Mouse (Mus musculus): Measurements from ENCODE around the gene Calm5. TPM values are rescaled to one million over a fixed set of nuclear protein-coding genes. Genes with fewer than 3 reads are reported as not detected.
"Not testable (repeated sequence)": the region's sequence is repeated elsewhere in the genome, so short reads cannot be mapped to it uniquely, and the experiment has no call there.

The Calm5 gene
- polyA plus RNA-seq, 1 experiment from 2014 or later: not detected

DNA sequence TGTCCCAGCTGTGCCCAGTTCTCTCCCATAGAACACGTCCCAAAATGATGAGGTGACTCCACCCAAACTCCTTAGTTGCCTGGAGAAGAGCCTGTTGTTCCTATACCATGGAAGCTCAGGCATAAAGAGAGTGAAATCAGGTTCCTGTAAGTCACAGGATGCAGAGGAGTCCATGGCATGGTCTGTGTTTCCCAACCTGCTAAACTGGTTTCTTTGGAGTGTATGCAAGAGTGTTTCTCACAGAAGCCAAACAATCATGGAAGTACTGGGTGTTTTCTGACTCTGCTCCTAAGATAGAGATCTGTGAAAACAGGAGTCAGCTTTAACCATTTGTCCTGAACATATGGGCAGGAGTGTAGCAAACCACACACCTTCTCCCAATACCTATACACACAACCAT lies 22.0 kb upstream of the Calm5 start:
- H3K27me3 ChIP-seq (ENCODE audit: insufficient read depth, low read length): no peaks in the 10 kb centered on the region
- H3K4me1 ChIP-seq (ENCODE audit: insufficient read depth, low read length): no peaks in the 10 kb centered on the region
- H3K36me3 ChIP-seq (ENCODE audit: insufficient read depth, low read length): no peaks in the 10 kb centered on the region
- no peak overlapping the region for H3K4me3 ChIP-seq (ENCODE audit: low read length)
- no peak overlapping the region for H3K27ac ChIP-seq (ENCODE audit: low read length)
- H3K9ac ChIP-seq (replicated peaks; ENCODE audit: low read length): no peak overlapping the region
- no peak for ATAC-seq (ENCODE audit: low FRiP score, low TSS enrichment)
- H3K4me2 ChIP-seq (replicated peaks; ENCODE audit: low read depth, low read length): no peak overlapping the region
- 50% methylated on average over 1 of the region's 1 CpGs for WGBS
- no peaks in the 10 kb centered on the region for H3K9me3 ChIP-seq (ENCODE audit: low read length)

DNA sequence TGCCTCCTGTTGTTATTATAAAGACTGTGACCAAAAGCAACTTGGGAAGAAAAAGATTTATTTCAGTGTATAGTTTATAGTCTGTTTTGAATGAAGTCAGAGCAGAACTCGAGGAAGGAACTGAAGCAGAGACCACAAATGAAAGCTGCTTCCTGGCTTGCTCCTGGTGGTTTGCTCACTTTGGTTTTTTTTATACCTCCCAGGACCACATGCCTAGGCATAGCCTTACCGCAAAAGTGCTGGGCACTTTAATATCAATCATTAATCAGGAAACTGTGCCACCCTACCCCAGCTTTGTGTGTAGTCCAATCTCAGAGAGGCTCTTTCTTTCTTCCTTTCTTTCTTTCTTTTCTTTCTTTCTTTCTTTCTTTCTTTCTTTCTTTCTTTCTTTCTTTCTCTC lies 21.5 kb upstream of the Calm5 start:
- peak; percentile 63; the same call in 1 of the 2 replicates for ATAC-seq (ENCODE audit: low FRiP score, low TSS enrichment)

DNA sequence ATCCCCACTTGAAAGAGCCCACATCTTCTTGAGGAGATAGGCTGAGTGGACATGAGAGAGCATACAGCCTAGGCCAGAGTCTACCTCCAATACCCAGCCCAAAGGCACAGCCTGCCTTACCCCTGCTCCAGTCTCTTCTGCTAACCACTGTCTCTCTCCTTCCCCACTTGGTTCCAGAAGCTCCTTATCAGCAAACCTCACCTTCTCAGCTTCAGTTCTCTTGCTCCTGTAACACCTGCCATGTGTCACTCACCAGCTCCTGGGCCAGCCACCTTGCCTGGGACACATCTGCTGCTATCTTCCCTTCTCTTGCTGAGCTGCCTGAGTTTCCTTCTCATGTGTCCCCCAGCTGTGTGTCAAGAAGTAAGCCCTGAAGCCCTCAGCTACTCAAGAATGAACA lies 20.3 kb upstream of the Calm5 start:
- not testable (repeated sequence) for H3K27ac ChIP-seq (ENCODE audit: low read length); ATAC-seq (ENCODE audit: low FRiP score, low TSS enrichment); H3K9me3 ChIP-seq (ENCODE audit: low read length); H3K4me2 ChIP-seq (replicated peaks; ENCODE audit: low read depth, low read length); H3K9ac ChIP-seq (replicated peaks; ENCODE audit: low read length); H3K36me3 ChIP-seq (ENCODE audit: insufficient read depth, low read length); H3K4me1 ChIP-seq (ENCODE audit: insufficient read depth, low read length); H3K27me3 ChIP-seq (ENCODE audit: insufficient read depth, low read length); H3K4me3 ChIP-seq (ENCODE audit: low read length)

More for the DNA sequence above, 21.5 kb upstream of the Calm5 start:
- Histone ChIP-seq H3K4me2 (replicated peaks; ENCODE audit: low read depth, low read length) (no peak overlapping the region), H3K4me3 (ENCODE audit: low read length) (no peak overlapping the region), H3K27me3 (ENCODE audit: insufficient read depth, low read length) (no peaks in the 10 kb centered on the region), H3K36me3 (ENCODE audit: insufficient read depth, low read length) (no peaks in the 10 kb centered on the region), H3K4me1 (ENCODE audit: insufficient read depth, low read length) (no peaks in the 10 kb centered on the region), H3K9me3 (ENCODE audit: low read length) (no peaks in the 10 kb centered on the region), H3K27ac (ENCODE audit: low read length) (no peak overlapping the region), H3K9ac (replicated peaks; ENCODE audit: low read length) (no peak overlapping the region)
- WGBS: 28% methylated on average over 2 of the region's 2 CpGs

DNA sequence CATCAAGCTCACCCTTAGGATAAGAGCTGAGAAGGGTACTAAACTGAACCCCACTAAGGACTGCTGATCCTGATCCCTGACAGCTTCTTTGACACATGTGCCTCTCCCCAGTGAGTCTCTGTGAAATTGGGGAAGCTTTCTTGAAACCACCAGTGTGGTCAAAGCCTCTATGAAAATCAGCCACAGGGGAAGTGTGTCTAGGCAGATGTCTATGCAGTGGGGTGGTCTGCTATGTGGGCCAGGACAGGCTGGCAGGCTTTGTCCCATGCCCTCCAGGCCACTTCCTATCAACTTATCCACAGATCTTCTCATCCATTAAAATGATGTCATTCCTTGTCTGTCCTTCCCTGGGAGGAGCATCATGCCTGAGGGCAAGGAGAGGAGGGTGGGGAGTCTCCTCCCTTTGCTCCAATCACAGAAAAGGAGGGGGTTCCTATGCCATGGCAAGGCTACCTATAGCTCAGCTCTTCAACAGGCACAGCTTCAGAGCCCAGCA lies 16.6 kb upstream of the Calm5 start, which contains the start of gene Calm4:
Gene Calm4 (plus strand): TSS at position 446 of the 496 bp plus-strand sequence.
- H3K36me3 ChIP-seq (ENCODE audit: insufficient read depth, low read length); H3K9ac ChIP-seq (replicated peaks; ENCODE audit: low read length); ATAC-seq (ENCODE audit: low FRiP score, low TSS enrichment); H3K4me2 ChIP-seq (replicated peaks; ENCODE audit: low read depth, low read length); H3K9me3 ChIP-seq (ENCODE audit: low read length); H3K27ac ChIP-seq (ENCODE audit: low read length); H3K27me3 ChIP-seq (ENCODE audit: insufficient read depth, low read length); H3K4me1 ChIP-seq (ENCODE audit: insufficient read depth, low read length); H3K4me3 ChIP-seq (ENCODE audit: low read length): not testable (repeated sequence)

DNA sequence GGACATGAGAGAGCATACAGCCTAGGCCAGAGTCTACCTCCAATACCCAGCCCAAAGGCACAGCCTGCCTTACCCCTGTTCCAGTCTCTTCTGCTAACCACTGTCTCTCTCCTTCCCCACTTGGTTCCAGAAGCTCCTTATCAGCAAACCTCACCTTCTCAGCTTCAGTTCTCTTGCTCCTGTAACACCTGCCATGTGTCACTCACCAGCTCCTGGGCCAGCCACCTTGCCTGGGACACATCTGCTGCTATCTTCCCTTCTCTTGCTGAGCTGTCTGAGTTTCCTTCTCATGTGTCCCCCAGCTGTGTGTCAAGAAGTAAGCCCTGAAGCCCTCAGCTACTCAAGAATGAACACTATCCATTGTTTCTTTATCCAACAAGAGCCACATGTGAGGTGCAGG lies 13.3 kb upstream of the Calm5 start:
- not testable (repeated sequence) for H3K9me3 ChIP-seq (ENCODE audit: low read length); H3K4me3 ChIP-seq (ENCODE audit: low read length); ATAC-seq (ENCODE audit: low FRiP score, low TSS enrichment); H3K36me3 ChIP-seq (ENCODE audit: insufficient read depth, low read length); H3K27me3 ChIP-seq (ENCODE audit: insufficient read depth, low read length); H3K9ac ChIP-seq (replicated peaks; ENCODE audit: low read length); H3K4me2 ChIP-seq (replicated peaks; ENCODE audit: low read depth, low read length); H3K27ac ChIP-seq (ENCODE audit: low read length); H3K4me1 ChIP-seq (ENCODE audit: insufficient read depth, low read length)

DNA sequence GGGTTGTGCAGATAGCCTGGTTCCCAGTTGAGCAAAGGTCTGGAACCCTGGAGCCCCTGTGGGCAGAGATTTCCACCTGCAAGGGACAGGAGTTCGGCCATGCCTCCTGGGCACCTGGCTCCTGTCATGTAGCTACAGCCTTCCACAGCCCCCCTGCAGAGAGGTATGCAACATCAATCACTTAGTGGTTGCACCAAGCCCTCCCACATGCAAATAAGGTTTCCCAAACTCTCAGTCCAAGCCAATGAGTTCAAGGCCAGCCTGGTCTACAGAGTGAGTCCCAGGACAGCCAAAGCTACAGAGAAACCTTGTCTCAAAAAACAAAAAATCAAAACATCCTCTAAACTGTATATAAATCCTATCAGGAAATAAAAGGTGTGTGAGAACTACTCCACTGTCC lies 3.6 kb upstream of the Calm5 start:
- no peak overlapping the region for H3K4me3 ChIP-seq (ENCODE audit: low read length)
- H3K9me3 ChIP-seq (ENCODE audit: low read length): no peaks in the 10 kb centered on the region
- WGBS: 71% methylated on average over 1 of the region's 1 CpGs
- H3K9ac ChIP-seq (replicated peaks; ENCODE audit: low read length): no peak overlapping the region
- no peak overlapping the region for H3K27ac ChIP-seq (ENCODE audit: low read length)
- no peaks in the 10 kb centered on the region for H3K4me1 ChIP-seq (ENCODE audit: insufficient read depth, low read length)
- no peaks in the 10 kb centered on the region for H3K27me3 ChIP-seq (ENCODE audit: insufficient read depth, low read length)
- ATAC-seq (ENCODE audit: low FRiP score, low TSS enrichment): no peak
- H3K36me3 ChIP-seq (ENCODE audit: insufficient read depth, low read length): no peaks in the 10 kb centered on the region
- H3K4me2 ChIP-seq (replicated peaks; ENCODE audit: low read depth, low read length): no peak overlapping the region

DNA sequence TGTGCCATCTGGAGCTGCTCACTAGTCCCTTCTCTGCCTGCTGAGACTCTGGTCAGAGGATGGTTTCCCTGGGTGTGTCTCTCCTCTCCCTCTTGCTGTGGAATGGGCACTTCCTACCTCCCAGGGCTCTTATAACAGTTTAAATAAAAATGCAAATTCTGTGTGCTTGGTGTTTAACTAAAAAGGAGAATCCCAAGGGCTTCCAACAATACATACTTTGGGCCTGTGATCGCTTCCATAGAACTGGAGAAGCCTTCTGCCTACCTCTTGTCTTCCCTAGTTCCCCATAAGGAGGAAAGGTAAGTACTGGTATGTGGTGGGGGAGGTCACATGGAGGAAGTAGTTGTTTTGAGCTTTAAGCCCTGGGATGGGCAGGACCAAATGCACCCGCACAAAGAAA lies 883 bp downstream of the Calm5 start:
- H3K36me3 ChIP-seq (ENCODE audit: insufficient read depth, low read length): no peaks in the 10 kb centered on the region
- 86% methylated on average over 2 of the region's 2 CpGs for WGBS
- H3K9me3 ChIP-seq (ENCODE audit: low read length): no peaks in the 10 kb centered on the region
- no peak overlapping the region for H3K9ac ChIP-seq (replicated peaks; ENCODE audit: low read length)
- no peaks in the 10 kb centered on the region for H3K4me1 ChIP-seq (ENCODE audit: insufficient read depth, low read length)
- H3K4me3 ChIP-seq (ENCODE audit: low read length): no peak overlapping the region
- no peaks in the 10 kb centered on the region for H3K27me3 ChIP-seq (ENCODE audit: insufficient read depth, low read length)
- ATAC-seq (ENCODE audit: low FRiP score, low TSS enrichment): no peak
- no peak overlapping the region for H3K4me2 ChIP-seq (replicated peaks; ENCODE audit: low read depth, low read length)
- no peak overlapping the region for H3K27ac ChIP-seq (ENCODE audit: low read length)

DNA sequence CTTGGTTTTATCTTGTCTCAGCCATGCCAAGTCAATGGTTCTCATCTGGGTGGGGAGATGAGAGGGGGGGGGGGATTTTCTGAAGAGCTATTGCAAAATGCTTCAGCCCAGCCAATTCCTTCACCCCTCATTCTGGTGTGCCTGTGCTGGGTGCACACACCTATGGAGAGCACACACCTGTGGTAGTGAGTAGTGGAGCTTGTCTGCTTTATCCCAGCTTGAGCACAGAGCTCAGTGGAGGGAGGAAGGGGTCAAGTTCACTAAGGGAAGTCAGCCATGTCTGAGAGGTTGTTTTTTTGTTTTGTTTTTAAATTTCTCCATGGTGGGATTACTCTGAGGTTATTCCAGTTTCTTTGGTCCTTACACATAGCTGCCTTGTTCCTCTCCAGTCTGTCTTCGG lies 2.3 kb downstream of the Calm5 start:
- no peaks in the 10 kb centered on the region for H3K27me3 ChIP-seq (ENCODE audit: insufficient read depth, low read length)
- H3K27ac ChIP-seq (ENCODE audit: low read length): no peak overlapping the region
- H3K36me3 ChIP-seq (ENCODE audit: insufficient read depth, low read length): no peaks in the 10 kb centered on the region
- no peaks in the 10 kb centered on the region for H3K9me3 ChIP-seq (ENCODE audit: low read length)
- H3K9ac ChIP-seq (replicated peaks; ENCODE audit: low read length): no peak overlapping the region
- H3K4me2 ChIP-seq (replicated peaks; ENCODE audit: low read depth, low read length): no peak overlapping the region
- 65% methylated on average over 1 of the region's 1 CpGs for WGBS
- no peaks in the 10 kb centered on the region for H3K4me1 ChIP-seq (ENCODE audit: insufficient read depth, low read length)
- peak; percentile 65; the same call in 1 of the 2 replicates for ATAC-seq (ENCODE audit: low FRiP score, low TSS enrichment)
- H3K4me3 ChIP-seq (ENCODE audit: low read length): no peak overlapping the region

DNA sequence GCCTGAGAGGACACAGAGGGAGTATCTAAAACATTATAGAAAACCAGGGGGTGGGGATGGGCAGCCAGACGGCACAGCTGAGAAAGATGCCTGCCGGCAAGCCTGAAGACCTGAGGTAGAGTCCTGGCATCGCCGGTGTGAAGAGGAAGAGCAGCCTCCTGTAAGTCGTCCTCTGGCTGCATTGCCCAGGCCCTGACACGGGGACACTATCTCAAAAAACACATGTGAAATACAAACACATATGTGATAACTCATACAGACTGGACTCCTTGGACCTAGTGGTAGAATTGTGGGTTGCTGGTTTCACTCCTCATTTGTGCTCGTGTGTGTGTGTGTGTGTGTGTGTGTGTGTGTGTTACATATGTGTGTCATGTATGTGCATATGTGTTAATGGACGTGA lies 7.3 kb downstream of the Calm5 start:
- 88% methylated on average over 8 of the region's 8 CpGs for WGBS
- Histone ChIP-seq H3K9me3 (ENCODE audit: low read length) (no peaks in the 10 kb centered on the region), H3K27me3 (ENCODE audit: insufficient read depth, low read length) (no peaks in the 10 kb centered on the region), H3K4me1 (ENCODE audit: insufficient read depth, low read length) (no peaks in the 10 kb centered on the region), H3K27ac (ENCODE audit: low read length) (no peak overlapping the region), H3K9ac (replicated peaks; ENCODE audit: low read length) (no peak overlapping the region), H3K4me3 (ENCODE audit: low read length) (no peak overlapping the region), H3K4me2 (replicated peaks; ENCODE audit: low read depth, low read length) (no peak overlapping the region), H3K36me3 (ENCODE audit: insufficient read depth, low read length) (no peaks in the 10 kb centered on the region)
- no peak for ATAC-seq (ENCODE audit: low FRiP score, low TSS enrichment)

DNA sequence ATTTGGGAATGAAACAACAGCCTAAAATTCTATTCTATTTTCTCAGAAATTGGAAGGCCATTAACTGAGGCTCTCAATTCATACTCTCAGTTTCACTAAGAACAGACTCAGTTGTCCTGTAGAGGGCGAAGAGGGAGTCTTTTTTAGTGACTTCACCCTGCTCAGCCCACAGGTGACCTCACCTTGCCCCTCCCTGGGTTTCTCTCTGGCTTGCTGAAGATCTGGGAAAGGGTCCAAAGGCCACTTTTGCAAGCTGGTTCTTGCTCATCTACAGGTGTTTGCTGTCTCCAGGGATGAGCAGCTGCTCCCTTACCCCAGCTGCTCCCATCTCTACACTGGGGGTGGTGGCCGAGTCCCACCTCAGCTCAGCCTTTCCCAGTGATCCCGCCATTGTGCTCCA lies 8.4 kb downstream of the Calm5 start:
- Histone ChIP-seq H3K9me3 (ENCODE audit: low read length) (no peaks in the 10 kb centered on the region), H3K4me2 (replicated peaks; ENCODE audit: low read depth, low read length) (no peak overlapping the region), H3K9ac (replicated peaks; ENCODE audit: low read length) (no peak overlapping the region), H3K36me3 (ENCODE audit: insufficient read depth, low read length) (no peaks in the 10 kb centered on the region), H3K4me3 (ENCODE audit: low read length) (no peak overlapping the region), H3K4me1 (ENCODE audit: insufficient read depth, low read length) (no peaks in the 10 kb centered on the region), H3K27ac (ENCODE audit: low read length) (no peak overlapping the region), H3K27me3 (ENCODE audit: insufficient read depth, low read length) (no peaks in the 10 kb centered on the region)
- WGBS: 77% methylated on average over 3 of the region's 3 CpGs
- no peak for ATAC-seq (ENCODE audit: low FRiP score, low TSS enrichment)

All from kidney, embryonic 16.5 days (tissue).